Comparison of ENCODE assay signal across 9 mouse cellular contexts in genomic region chr11:111042175-111042574, GRCm38 (mm10). TPM values are rescaled to one million over a fixed set of nuclear protein-coding genes. Genes with fewer than 3 reads are reported as not detected.
DNase-seq lines count a peak whose midpoint lies in the region; TF ChIP-seq lines count a peak whose summit lies in the region.
"Had no signal": no experiment of that assay in that cellular context is flagged by ENCODE, and none has a peak within 500 bp of the region (broad histone marks: within the 10 kb centered on the region; RNA-seq: fewer than 3 reads in every experiment).

No protein-coding gene starts in this region.

- H3K27ac ChIP-seq in layer of hippocampus, adult 2 months = no peak overlapping the region
- no peak overlapping the region for H3K27ac ChIP-seq in CH12.LX (ENCODE audit: insufficient read depth, low read depth)

- in situ Hi-C loops in CH12.LX (cut with MboI; ENCODE audit: low pct_ligation_motif_present, low pct_unique_long_range_greater_than_20kb, low sequenced_read_pairs) = loop anchor here (10.0 kb wide), 1 partner anchor 477 kb away; no protein-coding TSS in a partner anchor

- H3K4me1 ChIP-seq in CH12.LX (ENCODE audit: control insufficient read depth in 1 of 2, insufficient read depth in 2 of 2) = no peaks in the 10 kb centered on the region

- no peak for TF ChIP-seq POLR2A in CH12.LX (IDR thresholded peaks at IDR 0.05; ENCODE audit: low read depth, low read length)

- no peak for TF ChIP-seq EP300 in CH12.LX (IDR thresholded peaks at IDR 0.05; ENCODE audit: low read length)

- peak; percentile 93 for TF ChIP-seq CTCF in layer of hippocampus, adult 2 months (conservative IDR thresholded peaks at IDR 0.05)
- peak; percentile 68 to 72 for TF ChIP-seq CTCF in CH12.LX (conservative IDR thresholded peaks at IDR 0.05 in 1 of 2, IDR thresholded peaks at IDR 0.05 in 1 of 2; ENCODE audit: low read depth in 2 of 2, low read length in 2 of 2)

- no peaks in the 10 kb centered on the region for H3K79me2 ChIP-seq in CH12.LX (replicated peaks; ENCODE audit: control insufficient read depth, extremely low read depth, insufficient read depth, poor library complexity, severe bottlenecking)

- no peaks in the 10 kb centered on the region for H3K27me3 ChIP-seq in CH12.LX (replicated peaks)

- H3K36me3 ChIP-seq in CH12.LX (replicated peaks in 1 of 2; ENCODE audit: control insufficient read depth in 1 of 2, insufficient read depth in 1 of 2, low read length in 1 of 2) = no peaks in the 10 kb centered on the region

- intact Hi-C loops in heart, postnatal 14 days (cut with DNase I) = loop anchor here (2.0 kb wide), 2 partner anchors 469 to 505 kb away; no protein-coding TSS in a partner anchor

- H3K9ac ChIP-seq in CH12.LX (ENCODE audit: insufficient read depth, low read depth) = no peak overlapping the region

- H3K4me3 ChIP-seq in layer of hippocampus, adult 2 months = no peak overlapping the region
- no peak overlapping the region for H3K4me3 ChIP-seq in CH12.LX (replicated peaks in 1 of 3; ENCODE audit: low read depth in 2 of 3, low read length in 2 of 3, poor library complexity in 1 of 3)
- H3K4me3 ChIP-seq: erythroblast, embryonic 14.5 days had no signal

- TF ChIP-seq RAD21 in CH12.LX (IDR thresholded peaks at IDR 0.05; ENCODE audit: low read depth, low read length) = peak; percentile 71

- no peak overlapping the region for H3K4me2 ChIP-seq in CH12.LX (ENCODE audit: insufficient read depth, low read depth, poor library complexity, severe bottlenecking)

- H3K9me3 ChIP-seq in CH12.LX (replicated peaks; ENCODE audit: low read length) = no peaks in the 10 kb centered on the region

- peak; percentile 3 to 14 for DNase-seq in cerebellum, adult 18-20 months
- DNase-seq in cerebellum, adult 8-10 months = no peak
- DNase-seq in layer of hippocampus, adult 2 months (ENCODE audit: low spot score in 2 of 2) = peak in 1 of 2 experiments; percentile 36
- no peak for DNase-seq in layer of hippocampus, adult 9-11 months
- peak; percentile 61 for DNase-seq in CH12.LX (ENCODE audit: extremely low read depth)
- DNase-seq in heart, postnatal 14 days = peak; percentile 17 to 68
- peak; percentile 18 for DNase-seq in right cerebral cortex, postnatal 4 days
- DNase-seq in frontal cortex, postnatal 25 days (ENCODE audit: low spot score in 2 of 2) = no peak

- dilution Hi-C loops in CH12.LX (cut with MboI; ENCODE audit: extremely low pct_ligation_motif_present, extremely low pct_unique_long_range_greater_than_20kb, low sequenced_read_pairs) = no loop called here

TF ChIP-seq in CH12.LX, 34 proteins besides CTCF, POLR2A, EP300 and RAD21:
- TF ChIP-seq MAX (IDR thresholded peaks at IDR 0.05; ENCODE audit: low read length) = no peak
- TF ChIP-seq JUN (IDR thresholded peaks at IDR 0.05; ENCODE audit: insufficient read depth, low read depth, low read length) = no peak
- no peak for TF ChIP-seq CHD1 (IDR thresholded peaks at IDR 0.05; ENCODE audit: low read depth, low read length)
- peak; percentile 83 for TF ChIP-seq SMC3 (IDR thresholded peaks at IDR 0.05; ENCODE audit: low read depth, low read length)
- no peak for TF ChIP-seq HCFC1 (IDR thresholded peaks at IDR 0.05; ENCODE audit: low read depth, low read length)

RNA-seq across cellular contexts. Expression of gene Kcnj2, which starts 23.8 kb away (rescaled TPM):
- total RNA-seq in layer of hippocampus, adult 2 months (2021) = 10 to 100 TPM in 1 of 2 experiments, 1 to 10 TPM in 1; 9.6 to 10.2 TPM
- total RNA-seq in CH12.LX (2012; rRNA removed) (under 0.01 TPM in 1 of 2 replicates, not detected in the other), CH12.LX (2014; rRNA removed) (0.09 and 0.12 TPM in 2 replicates)
- polyA plus RNA-seq in CH12.LX (2012; ENCODE audit: insufficient read length, low read depth) = 0.11 TPM in 1 of 2 replicates, not detected in the other
- 10 to 100 TPM; 30.3 to 37.1 TPM for total RNA-seq in heart, postnatal 14 days (2021)
- polyA plus RNA-seq: erythroblast, embryonic 14.5 days had no signal

Comparison
In these comparisons a context has a peak if more than half of its experiments do, and no peak if none do; other contexts are left out.
1. DNase-seq: peak in cerebellum, adult 18-20 months (2 of 2), CH12.LX (single experiment), heart, postnatal 14 days (2 of 2) and right cerebral cortex, postnatal 4 days (single experiment); none in cerebellum, adult 8-10 months (single experiment), layer of hippocampus, adult 9-11 months (single experiment) and frontal cortex, postnatal 25 days (0 of 2).
2. RNA of gene Kcnj2, which starts 23.8 kb away (total RNA-seq): 30.3 to 37.1 TPM in heart, postnatal 14 days and 9.6 to 10.2 TPM in layer of hippocampus, adult 2 months; under 0.01 to 0.12 TPM in CH12.LX; every median in the first group is over 4 times any median in the second.